Mouse (Mus musculus): ENCODE measurements around the gene Foxd1. TPM values are rescaled to one million over a fixed set of nuclear protein-coding genes. Genes with fewer than 3 reads are reported as not detected.

Foxd1 gene
- total RNA-seq, 2 experiments from 2014 or later: not detected

DNA sequence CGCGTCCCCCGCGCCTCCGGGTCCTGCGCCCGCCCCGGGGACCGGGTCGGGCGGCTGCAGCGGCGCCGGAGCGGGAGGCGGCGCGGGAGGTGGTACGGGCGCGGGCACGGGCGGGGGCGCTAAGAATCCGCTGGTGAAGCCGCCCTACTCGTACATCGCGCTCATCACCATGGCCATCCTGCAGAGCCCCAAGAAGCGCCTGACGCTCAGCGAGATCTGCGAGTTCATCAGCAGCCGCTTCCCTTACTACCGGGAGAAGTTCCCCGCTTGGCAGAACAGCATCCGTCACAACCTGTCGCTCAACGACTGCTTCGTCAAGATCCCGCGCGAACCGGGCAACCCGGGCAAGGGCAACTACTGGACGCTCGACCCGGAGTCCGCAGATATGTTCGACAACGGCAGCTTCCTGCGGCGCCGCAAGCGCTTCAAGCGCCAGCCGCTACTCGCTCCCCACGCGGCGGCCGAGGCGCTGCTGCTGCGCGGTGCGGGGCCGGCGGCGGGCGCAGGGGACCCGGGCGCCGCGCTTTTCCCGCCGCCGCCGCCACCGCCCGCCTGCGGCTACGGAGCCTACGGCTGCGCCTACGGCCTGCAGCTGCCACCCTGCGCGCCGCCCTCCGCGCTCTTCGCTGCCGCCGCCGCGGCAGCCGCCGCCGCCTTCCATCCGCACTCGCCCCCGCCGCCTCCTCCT lies 973 bp downstream of the Foxd1 start:
- ATAC-seq (ENCODE audit: poor library complexity, severe bottlenecking): no peak

DNA sequence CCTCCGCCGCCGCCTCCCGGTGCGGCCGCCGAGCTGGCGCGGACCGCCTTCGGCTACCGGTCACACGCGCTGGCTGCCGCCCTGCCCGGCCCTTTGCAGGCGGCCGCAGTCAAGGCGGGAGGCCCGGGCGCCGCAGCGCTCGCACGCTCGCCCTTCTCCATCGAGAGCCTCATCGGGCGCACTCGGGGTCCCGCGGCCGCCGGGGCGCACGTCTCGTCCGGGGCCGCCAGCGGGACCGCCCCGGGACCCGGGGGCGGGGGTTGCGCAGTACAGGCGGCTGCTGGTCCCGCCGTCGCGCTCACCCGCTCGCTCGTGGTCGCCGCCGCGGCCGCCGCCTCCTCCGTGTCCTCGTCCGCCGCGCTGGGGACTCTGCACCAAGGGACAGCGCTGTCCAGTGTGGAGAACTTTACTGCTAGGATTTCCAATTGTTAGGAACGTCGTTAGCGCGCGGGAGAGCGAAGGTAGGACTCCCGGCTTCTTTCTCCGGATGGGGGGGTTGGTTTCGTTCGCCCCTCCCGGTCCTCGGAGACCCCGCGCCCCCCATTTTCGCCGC lies 1.6 kb downstream of the Foxd1 start:
- no peak for ATAC-seq (ENCODE audit: poor library complexity, severe bottlenecking)

DNA sequence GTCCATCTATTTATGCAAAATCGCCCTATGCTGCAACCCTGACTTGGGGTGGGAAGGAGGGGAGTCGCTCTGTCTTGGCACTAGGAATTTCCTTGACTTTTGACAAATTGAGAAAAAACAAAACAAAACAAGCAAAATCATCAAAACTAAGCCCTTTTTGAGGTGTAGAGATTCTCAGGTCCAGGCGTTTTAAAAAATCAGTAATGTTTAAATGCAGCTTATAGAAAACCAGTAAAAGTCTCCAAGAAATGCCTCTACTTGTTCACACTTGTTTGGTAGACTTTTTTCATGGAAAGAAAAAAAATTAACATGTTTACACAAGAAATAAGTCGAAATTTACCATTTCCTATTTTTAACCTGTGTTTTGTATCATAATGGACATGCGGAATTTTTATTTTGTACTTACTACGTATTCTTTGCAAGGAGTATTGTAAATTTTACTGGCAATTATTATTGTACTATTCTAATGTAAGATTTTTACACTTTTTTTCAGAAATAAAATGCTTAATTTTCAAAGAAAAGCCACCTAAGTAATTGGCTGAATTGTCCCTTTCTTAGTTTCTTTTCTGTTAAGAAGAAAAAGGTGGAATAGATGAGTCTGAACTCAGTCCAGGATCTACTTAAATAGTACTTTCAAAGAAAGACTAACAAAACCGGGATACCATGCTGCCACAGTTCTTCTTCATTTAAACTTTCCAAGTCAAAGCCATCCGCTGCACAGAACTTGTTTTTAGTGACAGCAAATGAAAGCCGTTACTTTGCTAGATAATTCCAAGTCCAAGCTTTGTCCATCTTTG lies 2.3 kb downstream of the Foxd1 start:
- ATAC-seq (ENCODE audit: poor library complexity, severe bottlenecking): no peak

DNA sequence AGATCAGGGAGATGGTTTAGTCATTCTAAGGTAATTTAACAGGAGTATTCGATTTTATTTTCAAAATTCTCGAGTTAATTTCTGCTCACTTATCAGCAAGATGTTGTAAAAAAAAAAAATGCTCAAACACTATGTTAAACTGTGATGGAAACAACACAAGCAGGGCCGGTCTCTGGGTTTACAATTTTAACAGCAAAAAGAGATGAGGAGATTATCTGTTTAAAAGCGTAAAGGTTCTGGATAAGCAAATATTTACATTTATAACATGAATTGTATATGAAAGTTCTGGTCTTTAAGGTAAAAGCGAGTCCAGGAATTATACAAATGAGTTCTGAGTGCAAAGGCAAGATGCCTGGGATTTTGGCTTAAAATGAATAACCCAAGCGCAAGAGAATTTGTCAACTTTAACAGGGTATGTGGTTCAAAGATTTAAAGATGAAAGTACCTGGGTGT lies 3.0 kb downstream of the Foxd1 start:
- ATAC-seq (ENCODE audit: poor library complexity, severe bottlenecking): no peak

DNA sequence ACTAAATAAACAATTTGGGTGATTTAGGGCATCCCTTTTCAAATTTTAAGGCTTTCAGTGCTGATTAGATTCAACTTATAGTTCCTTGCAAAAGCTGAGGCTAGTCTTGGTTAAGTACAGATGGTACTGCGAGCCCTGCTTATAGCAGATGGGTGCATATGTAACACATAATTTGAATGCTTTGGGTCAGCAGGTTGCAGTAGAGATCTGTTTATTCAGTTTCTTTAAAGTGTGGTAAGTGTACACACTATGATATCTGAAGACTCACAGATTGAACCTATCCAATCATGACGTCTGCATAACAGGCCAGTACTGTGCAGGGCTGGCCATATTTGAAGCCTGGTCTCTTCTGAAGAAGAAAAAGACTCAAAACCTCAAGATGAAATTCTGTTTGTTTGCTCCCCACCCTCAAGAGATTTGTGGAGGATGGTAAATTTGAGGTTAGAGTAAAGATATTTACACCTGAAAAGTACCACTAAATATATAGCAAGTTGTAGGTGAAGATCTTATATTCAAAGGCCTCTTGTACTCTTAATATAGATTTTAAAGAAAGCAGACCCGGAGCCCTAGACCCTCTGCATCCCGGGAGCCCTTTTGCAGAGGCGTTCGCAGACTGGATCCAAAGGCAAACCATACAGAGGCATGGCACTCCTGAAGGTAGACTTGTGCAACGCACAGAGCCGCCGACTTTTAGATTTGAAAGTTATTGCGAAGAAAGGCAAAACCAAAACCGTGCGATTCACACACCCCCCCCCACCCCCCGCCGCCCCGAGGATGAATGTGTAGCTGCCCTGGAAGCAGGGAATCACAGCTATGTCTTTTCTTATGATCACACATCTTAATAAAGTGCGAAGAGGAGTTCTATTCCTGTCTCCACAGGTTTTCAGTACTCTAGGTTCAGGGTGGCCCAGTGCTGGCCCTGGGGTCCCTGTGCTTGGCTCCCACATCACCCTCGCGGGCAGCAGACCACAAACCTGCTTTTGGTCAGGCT lies 3.7 kb downstream of the Foxd1 start:
- no peak for ATAC-seq (ENCODE audit: poor library complexity, severe bottlenecking)

DNA sequence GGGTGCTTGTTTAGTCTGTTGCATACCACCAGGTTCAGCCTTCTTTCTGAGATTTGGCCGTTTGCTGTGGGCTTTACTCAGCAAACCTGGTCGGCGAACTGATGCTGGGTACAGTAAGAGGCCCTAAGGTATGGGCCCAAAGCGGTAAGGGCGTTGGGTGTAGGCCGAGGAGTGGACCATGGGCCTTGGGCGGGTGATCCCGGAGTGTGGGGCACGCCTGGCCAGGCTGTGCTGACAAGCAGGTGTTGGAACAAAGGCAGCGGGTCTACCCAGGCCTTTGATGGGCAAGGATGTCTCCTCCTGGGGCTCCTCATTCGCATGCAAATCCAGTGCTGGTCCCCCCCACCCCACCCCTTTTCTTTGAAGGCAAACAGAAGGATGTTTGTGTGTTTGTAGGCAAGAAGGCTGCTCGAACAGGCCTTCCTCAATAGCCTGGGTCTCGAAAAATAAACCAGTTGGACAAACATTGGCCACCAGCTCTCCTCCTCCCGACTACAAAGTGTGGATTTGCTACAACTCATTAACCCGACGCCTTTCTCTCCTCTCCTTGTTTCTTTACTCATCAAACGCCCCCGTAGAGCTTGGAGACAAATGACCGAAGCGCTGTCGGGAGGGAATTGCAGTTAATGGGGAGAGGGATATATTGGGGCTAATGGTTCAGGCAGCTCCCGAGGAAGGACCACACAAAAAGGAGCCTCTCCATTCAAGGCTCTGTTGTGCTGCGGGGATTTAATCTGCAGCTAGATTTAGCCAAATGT lies 4.6 kb downstream of the Foxd1 start:
- ATAC-seq (ENCODE audit: poor library complexity, severe bottlenecking): no peak

DNA sequence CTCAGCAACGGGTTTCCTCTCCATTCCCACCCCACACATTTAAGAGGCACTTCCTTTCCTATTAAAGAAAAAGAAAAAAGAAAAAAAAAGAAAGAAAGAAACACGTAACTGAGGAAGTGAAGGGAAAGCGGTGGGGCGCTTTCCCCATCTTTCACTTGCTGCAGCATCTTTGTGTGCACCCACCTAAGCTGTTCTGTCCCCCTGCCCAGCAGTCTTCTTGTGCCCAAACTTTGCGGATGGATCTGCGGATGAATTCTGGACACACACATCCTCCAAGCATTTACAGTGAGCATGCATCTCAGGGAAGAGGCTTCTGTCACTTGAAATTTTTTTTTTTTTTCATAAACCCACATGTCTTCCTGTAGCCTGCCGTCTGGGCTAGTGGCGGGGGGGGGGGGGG lies 5.3 kb downstream of the Foxd1 start:
- ATAC-seq (ENCODE audit: poor library complexity, severe bottlenecking): no peak

DNA sequence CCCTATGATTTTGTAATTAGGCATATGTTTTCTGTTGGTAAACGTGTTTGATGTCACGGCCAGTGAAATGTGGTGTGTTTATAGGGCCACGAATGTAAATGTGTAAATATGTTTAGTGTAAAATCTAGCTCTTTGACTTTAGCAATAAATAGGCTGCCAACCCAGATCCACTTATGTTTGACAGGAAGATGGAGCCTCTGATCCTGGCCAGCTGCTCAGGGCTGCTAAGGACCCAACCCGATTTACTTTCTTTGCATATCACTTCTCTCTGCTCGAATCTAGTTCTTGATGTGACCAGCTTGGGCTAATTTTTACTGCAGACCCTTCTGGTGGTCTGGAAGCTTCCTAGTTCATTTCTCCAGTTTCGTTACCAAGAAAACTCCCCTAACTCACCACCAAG lies 6.3 kb downstream of the Foxd1 start:
- no peak for ATAC-seq (ENCODE audit: poor library complexity, severe bottlenecking)

DNA sequence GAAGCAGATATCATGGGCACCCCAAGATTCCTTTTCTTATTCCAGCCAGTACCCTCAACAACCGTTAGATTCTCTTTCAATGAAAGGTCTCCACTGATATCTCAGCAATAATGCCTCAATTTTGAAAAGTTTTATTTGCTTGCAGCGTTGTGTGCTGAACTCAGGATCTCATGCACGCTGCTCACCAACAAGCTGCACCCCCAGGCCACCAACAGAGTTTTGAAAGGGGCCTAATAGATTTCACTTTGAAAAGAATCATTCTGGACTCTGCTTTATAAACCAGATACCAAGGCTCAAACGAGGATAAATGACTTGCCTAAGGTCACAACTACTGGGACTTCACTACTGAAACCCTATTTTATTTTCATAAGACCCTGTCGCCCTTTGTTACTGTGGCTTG lies 7.1 kb downstream of the Foxd1 start:
- ATAC-seq (ENCODE audit: poor library complexity, severe bottlenecking): no peak

DNA sequence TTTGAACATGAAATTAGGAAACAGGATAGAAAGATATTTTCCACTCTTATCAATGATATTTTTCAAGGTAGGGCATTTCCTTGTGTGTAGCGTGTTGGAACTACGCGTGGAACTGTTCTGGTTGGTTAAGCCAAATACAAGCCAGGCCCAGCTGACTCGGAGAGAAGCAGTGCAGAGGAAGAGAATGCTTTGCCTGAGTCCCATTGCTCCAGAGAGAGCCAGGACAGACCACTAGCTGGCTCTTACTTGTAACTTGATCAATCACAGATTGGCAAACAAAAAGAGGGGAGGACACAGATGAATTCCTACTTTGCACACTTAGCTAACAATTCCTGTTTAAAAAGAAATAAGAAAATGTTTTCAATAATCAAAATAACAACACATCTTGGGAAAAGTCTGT lies 9.0 kb downstream of the Foxd1 start:
- ATAC-seq (ENCODE audit: poor library complexity, severe bottlenecking): no peak

DNA sequence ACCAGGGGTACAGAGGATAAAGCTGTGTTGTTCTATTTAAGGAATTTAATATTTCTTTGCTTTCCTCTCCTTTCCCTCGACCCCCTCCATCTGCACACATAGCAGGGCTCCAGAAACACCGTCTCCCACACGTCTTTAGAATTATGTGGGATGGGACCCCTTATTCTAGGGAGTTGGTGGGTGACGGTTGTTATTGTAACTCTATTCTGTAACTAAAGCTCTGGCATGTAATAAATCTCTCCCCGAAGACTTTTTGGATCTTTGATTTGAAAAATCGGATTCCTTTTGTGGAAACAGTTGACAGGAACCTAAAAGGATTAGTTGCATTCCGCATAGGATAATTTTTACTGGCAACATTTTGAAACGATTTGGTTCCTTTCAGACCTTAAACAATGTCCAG lies 11.0 kb downstream of the Foxd1 start:
- no peak for ATAC-seq (ENCODE audit: poor library complexity, severe bottlenecking)

DNA sequence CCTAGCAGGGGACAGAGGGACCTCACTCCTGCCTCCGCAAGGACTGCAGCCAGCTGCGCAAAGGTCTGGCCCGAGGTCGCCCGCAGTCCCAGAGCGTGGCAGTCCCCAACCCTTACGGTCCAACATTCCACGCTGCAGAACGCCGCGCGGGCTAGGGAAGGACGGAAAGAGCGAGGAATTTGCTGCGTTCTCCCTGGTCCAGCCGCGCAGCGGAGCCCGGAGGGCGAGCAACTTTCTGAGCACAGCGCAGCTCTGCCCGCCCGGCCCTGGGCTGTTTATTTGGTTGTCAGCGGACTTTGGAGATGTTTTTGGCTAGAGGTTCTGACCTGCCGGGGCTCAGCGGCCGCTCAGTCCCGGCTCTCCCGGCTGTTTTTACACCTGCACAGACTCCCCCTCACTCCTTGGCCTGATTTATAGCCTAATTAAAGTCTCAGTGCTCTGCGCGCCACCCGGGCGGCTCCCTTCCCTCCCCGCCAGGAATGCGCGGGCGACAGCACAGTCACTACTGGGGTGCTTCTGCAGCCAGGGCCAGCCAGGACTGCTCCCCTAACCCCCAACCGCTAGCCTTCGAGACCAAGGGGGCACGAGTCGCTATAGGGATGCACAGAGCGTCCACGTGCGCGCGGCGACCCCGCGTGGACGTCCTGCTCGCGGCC lies 11.9 kb downstream of the Foxd1 start:
- ATAC-seq (ENCODE audit: poor library complexity, severe bottlenecking): no peak

DNA sequence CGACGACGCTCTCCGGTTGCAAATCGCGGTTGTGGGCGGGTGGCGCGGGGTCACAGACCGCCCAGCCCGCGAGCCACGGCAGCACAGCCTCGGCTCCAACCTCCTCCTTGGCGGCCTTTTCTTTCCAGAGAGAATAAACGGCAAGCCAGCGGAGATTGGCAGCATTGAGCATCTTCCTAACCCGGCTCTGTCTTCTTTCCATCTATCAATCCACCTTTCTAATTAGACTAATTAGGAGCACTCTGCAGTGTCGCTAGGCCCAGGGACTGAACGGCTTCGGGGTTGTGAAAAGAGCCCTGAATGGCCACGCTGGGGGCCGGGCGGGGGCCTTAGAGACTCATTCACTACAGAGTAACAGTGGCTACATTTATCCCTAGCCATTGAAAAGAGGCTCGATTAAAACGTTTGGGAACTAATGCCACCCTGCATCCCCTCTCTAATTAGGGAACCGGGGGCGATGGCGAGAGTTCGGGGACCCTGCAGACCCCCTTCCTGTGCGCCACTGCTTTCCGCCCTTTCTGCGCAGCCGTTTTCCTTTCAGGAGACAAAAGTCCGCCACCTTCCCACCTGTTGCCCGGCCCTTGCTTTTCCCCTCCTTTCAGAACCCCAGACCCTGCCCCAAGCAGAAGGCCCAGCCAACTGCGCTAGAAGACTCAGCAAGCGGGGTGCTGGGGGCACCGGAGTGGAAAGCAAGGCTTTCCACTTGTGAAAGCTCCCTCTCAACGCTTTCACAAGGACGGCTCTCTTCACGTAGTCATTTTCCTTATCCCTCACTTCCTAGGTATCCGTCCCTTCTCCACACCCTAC lies 12.6 kb downstream of the Foxd1 start:
- ATAC-seq (ENCODE audit: poor library complexity, severe bottlenecking): no peak

DNA sequence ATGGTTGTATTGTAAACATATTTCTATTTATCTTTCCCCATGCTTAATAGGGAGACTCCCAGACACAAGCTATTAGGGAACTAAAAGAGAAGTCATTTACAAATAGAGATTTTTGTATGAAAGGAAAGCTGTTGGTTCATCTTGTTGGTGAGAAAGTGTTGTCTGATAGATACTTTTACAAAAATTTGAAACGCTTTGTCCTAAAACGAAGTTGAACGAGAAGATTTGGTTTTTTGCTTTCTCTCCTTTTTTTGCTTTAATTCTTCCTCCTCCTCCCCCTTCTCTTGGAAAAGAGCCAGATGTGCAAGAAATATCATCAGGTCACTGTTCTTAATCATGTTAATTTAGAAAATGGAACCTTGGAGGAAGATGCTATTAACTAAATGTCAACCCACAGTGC lies 13.6 kb downstream of the Foxd1 start:
- no peak for ATAC-seq (ENCODE audit: poor library complexity, severe bottlenecking)

DNA sequence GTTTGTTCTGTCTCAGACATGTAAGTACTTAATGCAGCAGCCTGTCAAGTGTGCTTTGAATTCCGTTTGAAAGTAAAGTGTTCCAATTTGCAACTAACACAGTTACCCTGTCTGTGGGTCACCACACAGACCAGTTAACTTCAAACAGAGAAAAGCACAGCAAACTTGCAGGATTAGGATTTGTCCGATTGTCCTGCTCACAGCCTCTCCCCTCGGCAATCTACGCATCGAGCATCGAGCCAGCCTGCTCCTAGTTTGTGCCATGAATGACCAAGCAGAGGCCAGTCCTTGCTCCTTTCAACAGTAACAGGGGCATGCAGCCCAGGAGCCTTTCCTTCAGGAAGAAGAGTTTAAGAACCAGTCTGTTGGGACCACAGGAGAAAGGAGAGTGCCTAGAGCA lies 15.0 kb downstream of the Foxd1 start:
- ATAC-seq (ENCODE audit: poor library complexity, severe bottlenecking): no peak

DNA sequence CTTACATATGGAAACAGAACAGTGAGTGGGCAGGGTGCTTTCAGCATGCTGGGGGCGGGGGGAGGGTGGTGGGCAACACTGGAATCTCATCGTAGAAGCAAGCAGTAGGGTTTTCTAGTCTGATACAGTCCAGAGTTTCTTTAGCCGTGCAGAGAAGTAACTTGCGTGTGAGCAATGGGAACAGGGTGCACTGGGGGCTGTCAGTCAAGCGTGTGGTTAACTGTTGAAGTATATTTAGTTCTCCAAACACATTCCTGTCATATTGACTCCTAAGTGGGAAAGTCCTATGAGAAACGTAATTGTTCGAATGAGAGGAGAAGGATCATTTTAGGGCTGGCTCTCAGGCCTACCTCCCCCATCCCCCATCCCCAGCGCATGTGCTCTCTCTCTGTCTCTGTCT lies 20.5 kb downstream of the Foxd1 start:
- ATAC-seq (ENCODE audit: poor library complexity, severe bottlenecking): no peak

DNA sequence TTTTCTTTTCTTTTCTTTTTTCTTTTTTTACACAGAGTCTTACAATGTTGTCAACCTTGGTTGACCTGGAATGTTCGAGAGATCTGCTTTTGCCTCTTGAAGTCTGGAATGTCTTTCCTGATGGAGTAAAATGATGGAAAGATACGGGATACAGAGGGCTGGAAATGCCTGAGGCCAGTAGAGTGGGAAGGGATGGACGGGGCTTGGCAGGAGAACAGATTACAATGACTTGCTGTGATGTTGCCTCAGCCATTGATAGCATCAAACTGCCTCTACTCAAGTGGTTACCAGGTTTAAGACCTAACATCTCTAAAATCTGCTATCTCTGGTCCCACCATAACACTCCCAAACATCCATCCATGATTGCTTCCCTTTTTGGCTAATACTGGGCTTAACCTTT lies 20.9 kb downstream of the Foxd1 start:
- ATAC-seq (ENCODE audit: poor library complexity, severe bottlenecking): no peak

DNA sequence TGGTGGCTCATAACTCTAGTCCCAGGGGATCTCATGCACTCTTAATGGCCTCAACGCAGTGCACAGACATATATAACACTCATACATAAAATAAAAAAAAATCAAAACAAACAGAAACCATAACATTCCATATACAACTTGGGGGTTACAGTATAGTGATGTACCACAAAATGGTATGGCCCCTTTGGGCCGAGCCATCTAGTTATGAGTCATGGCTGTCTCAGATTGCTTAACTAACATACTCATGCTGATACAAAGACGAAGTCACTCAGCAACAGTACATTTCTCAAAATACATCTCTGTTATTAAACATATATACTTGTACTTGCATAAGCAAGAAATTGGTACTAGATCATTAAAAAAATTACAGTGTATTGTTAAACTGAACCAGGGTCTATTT lies 23.7 kb downstream of the Foxd1 start:
- no peak for ATAC-seq (ENCODE audit: poor library complexity, severe bottlenecking)

DNA sequence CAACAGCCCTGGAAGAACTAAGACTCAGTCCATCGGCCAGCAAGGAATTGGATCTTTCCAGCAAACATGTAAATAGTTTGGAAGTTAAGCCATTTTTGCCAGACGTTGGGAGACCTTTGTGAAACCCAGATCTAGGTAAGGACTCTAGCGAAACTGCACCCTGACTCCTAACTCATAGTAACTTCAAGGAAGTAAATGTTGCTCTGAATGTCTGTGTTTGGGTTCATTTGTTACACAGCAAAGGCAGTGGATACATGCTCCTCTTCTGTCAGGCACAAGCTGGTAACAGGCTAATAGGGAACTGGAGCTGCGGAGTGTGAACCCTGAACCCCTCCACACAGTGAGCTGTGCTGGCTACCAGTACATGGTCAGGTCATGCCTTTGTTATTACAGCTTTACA lies 28.7 kb downstream of the Foxd1 start:
- no peak for ATAC-seq (ENCODE audit: poor library complexity, severe bottlenecking)

Measured in megakaryocyte, adult 5-6 weeks (primary cell).